Mouse (Mus musculus) G1E (cell line): ENCODE data around the gene Robo2.

Source experiments
- CTCF ChIP-seq: IDR thresholded peaks from 2 replicates; pipeline ENCODE4 v1.5.1; 2012; ENCODE audit warnings: low read depth, low read length, inconsistent platforms, mixed read lengths
- GATA1 ChIP-seq: IDR thresholded peaks from 2 replicates; pipeline ENCODE4 v1.6.1; 2012; ENCODE audit warnings: borderline replicate concordance, low read length, inconsistent platforms, mixed read lengths
- GATA2 ChIP-seq: IDR thresholded peaks from 2 replicates; pipeline ENCODE4 v1.6.1; 2012; ENCODE audit warnings: low read depth, low read length, inconsistent platforms, borderline replicate concordance
- POLR2AphosphoS5 ChIP-seq: IDR thresholded peaks from 2 replicates; pipeline ENCODE4 v1.6.1; 2012; ENCODE audit warnings: low read depth, low read length, inconsistent platforms; ENCODE audit not compliant: insufficient replicate concordance
- TAL1 ChIP-seq: conservative IDR thresholded peaks from 2 replicates; pipeline ENCODE4 v1.6.1; 2012; ENCODE audit warnings: low read depth, low read length, inconsistent platforms, mixed read lengths

DNA sequence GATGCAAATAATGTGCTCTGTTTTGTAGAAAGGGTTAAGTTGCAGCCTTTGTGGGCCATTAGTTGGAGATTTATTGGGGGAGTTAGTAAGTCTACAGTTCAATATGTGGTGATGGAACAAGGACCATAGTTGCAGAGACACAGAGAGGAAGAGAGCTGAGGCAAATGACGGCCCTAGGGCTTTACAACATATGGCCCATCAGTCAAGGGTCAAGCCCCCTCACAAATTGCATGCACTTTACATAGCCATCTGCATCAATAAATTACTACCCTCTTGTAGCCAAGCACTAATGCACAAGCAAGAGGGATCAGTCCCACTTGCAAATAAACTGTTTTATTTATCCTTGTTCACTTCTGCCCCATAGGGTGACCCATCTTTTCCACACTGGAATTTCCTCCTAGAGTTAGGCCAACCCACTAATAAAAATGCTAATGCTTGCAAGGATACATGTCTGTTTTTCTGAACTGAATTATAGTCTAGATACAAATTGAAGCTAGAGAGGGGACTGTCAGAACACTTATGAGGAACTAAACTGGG is 194.7 kb downstream of the Robo2 start:
- TF ChIP-seq CTCF (no peak), GATA1 (no peak), POLR2AphosphoS5 (no peak), TAL1 (no peak), GATA2 (no peak)
